Mouse (Mus musculus) CH12.LX (cell line): ENCODE measurements around the gene Rnf185. TPM values are rescaled to one million over a fixed set of nuclear protein-coding genes. Genes with fewer than 3 reads are reported as not detected.

Source experiments
- DNase-seq: peaks from one replicate; pipeline ENCODE4 v3.0.0-alpha.2; 2013; ENCODE audit errors: extremely low read depth
- H3K27ac ChIP-seq: 2 replicates; pipeline ENCODE4 v1.5.1; 2012; ENCODE audit warnings: low read depth, mild to moderate bottlenecking, control low read depth, moderate library complexity; ENCODE audit not compliant: insufficient read depth
- H3K27me3 ChIP-seq: replicated peaks from 2 replicates; pipeline ENCODE3; 2012; ENCODE audit warnings: inconsistent platforms
- H3K36me3 ChIP-seq, 2 experiments: replicated peaks in 1 of 2; 2 replicates each; pipeline versions ENCODE3 to v1.6.1; 2012; ENCODE audit warnings: inconsistent platforms in 1 of 2, low read length in 1 of 2, mild to moderate bottlenecking in 1 of 2, mixed read lengths in 1 of 2, moderate library complexity in 1 of 2; ENCODE audit not compliant: control insufficient read depth in 1 of 2, insufficient read depth in 1 of 2
- H3K4me1 ChIP-seq, 2 experiments: 2 replicates each; pipeline ENCODE4 v1.6.1; 2012; ENCODE audit warnings: inconsistent platforms in 1 of 2, moderate library complexity in 1 of 2; ENCODE audit not compliant: insufficient read depth in 2 of 2, control insufficient read depth in 1 of 2
- H3K4me2 ChIP-seq: 2 replicates; pipeline ENCODE4 v1.6.1; 2012; ENCODE audit warnings: low read depth, mild to moderate bottlenecking, control low read depth; ENCODE audit not compliant: poor library complexity, insufficient read depth, severe bottlenecking
- H3K4me3 ChIP-seq, 3 experiments: fragments of 150-350 bp in 1 of 3; sonication (generic) in 1 of 3; replicated peaks in 1 of 3; 2 replicates each; pipeline versions ENCODE3 to v1.5.1; 2011 to 2012; ENCODE audit warnings: low read depth in 2 of 3, low read length in 2 of 3, mild to moderate bottlenecking in 2 of 3, moderate library complexity in 2 of 3, control low read depth in 1 of 3, improper control_type of control experiment in 1 of 3, inconsistent platforms in 1 of 3, mixed read lengths in 1 of 3; ENCODE audit not compliant: poor library complexity in 1 of 3
- H3K79me2 ChIP-seq: replicated peaks from 2 replicates; pipeline ENCODE4 v1.6.1; 2012; ENCODE audit warnings: mild to moderate bottlenecking, moderate library complexity; ENCODE audit not compliant: control insufficient read depth, poor library complexity, insufficient read depth, severe bottlenecking; ENCODE audit errors: extremely low read depth
- H3K9ac ChIP-seq: 2 replicates; pipeline ENCODE4 v1.6.1; 2012; ENCODE audit warnings: low read depth, mild to moderate bottlenecking, control low read depth, moderate library complexity; ENCODE audit not compliant: insufficient read depth
- H3K9me3 ChIP-seq: replicated peaks from 2 replicates; pipeline ENCODE3; 2012; ENCODE audit warnings: low read length, inconsistent platforms, mixed read lengths
- CHD1 ChIP-seq: IDR thresholded peaks from 2 replicates; pipeline ENCODE4 v1.6.1; 2012; ENCODE audit warnings: low read depth, low read length, improper control_type of control experiment, inconsistent platforms
- CHD2 ChIP-seq: IDR thresholded peaks from 2 replicates; pipeline ENCODE4 v1.6.1; 2011; ENCODE audit warnings: low read length, improper control_type of control experiment
- E2F4 ChIP-seq: IDR thresholded peaks from 2 replicates; pipeline ENCODE4 v1.6.1; 2011; ENCODE audit warnings: low read depth, low read length, improper control_type of control experiment; ENCODE audit not compliant: insufficient replicate concordance
- ELF1 ChIP-seq: IDR thresholded peaks from 2 replicates; pipeline ENCODE4 v1.6.1; 2014; ENCODE audit warnings: low read depth, mild to moderate bottlenecking, inconsistent platforms, low read length, improper control_type of control experiment
- ETS1 ChIP-seq: conservative IDR thresholded peaks from 2 replicates; pipeline ENCODE4 v1.6.1; 2012; ENCODE audit warnings: low read depth, mild to moderate bottlenecking, inconsistent platforms, low read length, improper control_type of control experiment, moderate library complexity
- JUND ChIP-seq: conservative IDR thresholded peaks from 2 replicates; pipeline ENCODE4 v1.6.1; 2011; ENCODE audit warnings: low read depth, low read length, improper control_type of control experiment
- MAZ ChIP-seq: IDR thresholded peaks from 2 replicates; pipeline ENCODE4 v1.6.1; 2012; ENCODE audit warnings: low read depth, mild to moderate bottlenecking, inconsistent platforms, low read length, improper control_type of control experiment, moderate library complexity
- MXI1 ChIP-seq: IDR thresholded peaks from 2 replicates; pipeline ENCODE4 v1.6.1; 2011; ENCODE audit warnings: mild to moderate bottlenecking, low read depth, low read length, improper control_type of control experiment
- NELFE ChIP-seq: IDR thresholded peaks from 2 replicates; pipeline ENCODE4 v1.6.1; 2011; ENCODE audit warnings: low read depth, low read length, improper control_type of control experiment
- PAX5 ChIP-seq: IDR thresholded peaks from 2 replicates; pipeline ENCODE4 v1.6.1; 2012; ENCODE audit warnings: low read length, inconsistent platforms, mixed read lengths
- POLR2A ChIP-seq: IDR thresholded peaks from 2 replicates; pipeline ENCODE4 v1.6.1; 2011; ENCODE audit warnings: low read depth, mild to moderate bottlenecking, improper control_type of control experiment, low read length
- RAD21 ChIP-seq: IDR thresholded peaks from 2 replicates; pipeline ENCODE4 v1.6.1; 2011; ENCODE audit warnings: low read depth, mild to moderate bottlenecking, low read length, improper control_type of control experiment, moderate library complexity
- RCOR1 ChIP-seq: conservative IDR thresholded peaks from 2 replicates; pipeline ENCODE4 v1.6.1; 2012; ENCODE audit warnings: low read depth, mild to moderate bottlenecking, inconsistent platforms, low read length, improper control_type of control experiment
- SMC3 ChIP-seq: IDR thresholded peaks from 2 replicates; pipeline ENCODE4 v1.6.1; 2011; ENCODE audit warnings: low read depth, low read length, improper control_type of control experiment
- TBP ChIP-seq: conservative IDR thresholded peaks from 2 replicates; pipeline ENCODE4 v1.6.1; 2011; ENCODE audit warnings: low read depth, low read length, improper control_type of control experiment
- USF1 ChIP-seq: IDR thresholded peaks from 2 replicates; pipeline ENCODE4 v1.6.1; 2014; ENCODE audit warnings: low read depth, mild to moderate bottlenecking, inconsistent platforms, low read length, improper control_type of control experiment
- USF2 ChIP-seq: conservative IDR thresholded peaks from 2 replicates; pipeline ENCODE4 v1.6.1; 2011; ENCODE audit warnings: low read depth, low read length, improper control_type of control experiment
- ZC3H11A ChIP-seq: IDR thresholded peaks from 2 replicates; pipeline ENCODE4 v1.6.1; 2012; ENCODE audit warnings: low read depth, mild to moderate bottlenecking, inconsistent platforms, low read length, improper control_type of control experiment
- ZNF384 ChIP-seq: IDR thresholded peaks from 2 replicates; pipeline ENCODE4 v1.6.1; 2012; ENCODE audit warnings: low read depth, low read length, improper control_type of control experiment, inconsistent platforms
- dilution Hi-C: fragments of 300-500 bp; cut with MboI; formaldehyde crosslinking; loops from 2 replicates; pipeline ENCODE4 v1.14.3; 2020; ENCODE audit warnings: low sequenced_read_pairs; ENCODE audit not compliant: extremely low pct_unique_long_range_greater_than_20kb, extremely low pct_ligation_motif_present
- in situ Hi-C: fragments of 300-500 bp; cut with MboI; formaldehyde crosslinking; loops from 3 replicates; pipeline ENCODE4 v1.14.3; 2019; ENCODE audit warnings: low sequenced_read_pairs, low pct_ligation_motif_present, low pct_unique_long_range_greater_than_20kb, mixed read lengths
- polyA plus RNA-seq: library from polyadenylated mRNA; unstranded; fragments of >175 nt; gene quantifications from 2 replicates; pipeline ENCODE4 v1.2.1, GENCODE M21; 2012; ENCODE audit warnings: low read depth; ENCODE audit not compliant: insufficient read length
- total RNA-seq, 2 experiments: library from RNA; depleted of rRNA; stranded (reverse); fragments of 300-350 nt in 1 of 2; fragments of >200 nt in 1 of 2; gene quantifications; 2 replicates each; pipeline ENCODE4 v1.2.3; 2012 to 2014

Rnf185 gene
- total and polyA plus RNA-seq, 3 experiments: 15.6 to 26.7 (median 26.4) TPM

DNA sequence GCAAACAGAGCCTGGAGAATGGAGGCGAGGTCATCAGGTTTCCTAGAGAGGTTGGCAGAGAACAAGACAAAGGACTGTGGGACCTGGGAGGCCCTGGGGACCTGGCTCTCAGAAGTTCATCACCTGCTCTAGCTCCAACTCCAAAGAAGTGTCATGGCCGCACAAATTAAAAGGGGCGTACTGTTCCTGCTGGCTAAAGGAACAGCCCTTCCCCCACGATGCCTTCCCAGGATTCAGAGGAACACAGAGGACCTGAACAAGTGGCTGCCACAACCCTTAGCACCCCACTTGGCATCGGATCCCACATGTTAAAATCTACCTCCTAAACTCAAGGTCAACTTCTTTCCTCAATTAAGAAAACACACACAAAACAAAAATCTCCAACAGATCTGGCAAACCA lies 82.7 kb downstream of the Rnf185 start:
- H3K36me3 ChIP-seq: peaks cover 4 to 83% of the 10 kb centered on the region in 2 experiments
- no peak overlapping the region for H3K9ac ChIP-seq
- H3K27me3 ChIP-seq: no peaks in the 10 kb centered on the region
- no peak overlapping the region for H3K4me2 ChIP-seq
- no peaks in the 10 kb centered on the region for H3K79me2 ChIP-seq
- no peak for DNase-seq
- peaks cover 0 to 55% of the 10 kb centered on the region in 2 experiments; a peak in 2 of 4 replicates for H3K4me1 ChIP-seq
- in situ Hi-C loops: no loop called here
- no peak overlapping the region for H3K27ac ChIP-seq
- no peaks in the 10 kb centered on the region for H3K9me3 ChIP-seq
- TF ChIP-seq CHD1 (no peak), MAZ (no peak), USF2 (no peak), USF1 (no peak), RCOR1 (no peak), SMC3 (no peak), ZNF384 (no peak), CHD2 (no peak), NELFE (no peak), TBP (no peak), JUND (no peak), RAD21 (no peak), POLR2A (no peak), ETS1 (no peak), PAX5 (no peak), E2F4 (no peak)
- TF ChIP-seq, all 38 proteins: peak for 0
- dilution Hi-C loops: no loop called here
- H3K4me3 ChIP-seq: no peak overlapping the region

DNA sequence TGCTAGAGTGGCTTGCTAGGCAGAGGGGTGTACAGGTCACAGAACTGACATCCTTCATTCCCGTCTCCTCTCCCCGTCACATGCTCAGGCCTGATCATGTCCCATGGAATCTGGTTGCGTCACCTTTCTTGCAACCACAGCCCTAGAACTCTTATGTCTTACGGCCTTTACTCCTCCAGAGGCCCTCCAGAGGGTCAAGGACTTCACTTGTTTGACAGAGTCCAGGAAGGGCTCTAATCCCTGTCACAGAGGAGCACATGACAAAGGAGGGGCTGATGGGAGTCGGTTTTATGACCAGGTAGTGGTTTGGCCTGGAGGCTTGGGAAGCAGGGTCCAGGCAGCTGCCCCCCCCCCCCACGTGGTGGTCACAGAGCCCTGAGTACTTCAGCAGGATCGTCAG lies 83.2 kb downstream of the Rnf185 start:
- Histone ChIP-seq H3K27me3 (no peaks in the 10 kb centered on the region), H3K4me3 (no peak overlapping the region), H3K9me3 (no peaks in the 10 kb centered on the region), H3K4me1 (peaks cover 0 to 55% of the 10 kb centered on the region in 2 experiments; a peak in 2 of 4 replicates), H3K4me2 (no peak overlapping the region), H3K9ac (no peak overlapping the region), H3K27ac (no peak overlapping the region), H3K79me2 (no peaks in the 10 kb centered on the region)
- in situ Hi-C loops: no loop called here
- dilution Hi-C loops: no loop called here
- DNase-seq: no peak
- TF ChIP-seq ELF1 (no peak), E2F4 (no peak), ZC3H11A (no peak), RAD21 (no peak), MXI1 (no peak), POLR2A (no peak)
- TF ChIP-seq, all 38 proteins: peak for 0
- H3K36me3 ChIP-seq: peaks cover 4 to 82% of the 10 kb centered on the region in 2 experiments
